12 mouse cellular contexts compared by ENCODE assay signal in the genomic region with DNA sequence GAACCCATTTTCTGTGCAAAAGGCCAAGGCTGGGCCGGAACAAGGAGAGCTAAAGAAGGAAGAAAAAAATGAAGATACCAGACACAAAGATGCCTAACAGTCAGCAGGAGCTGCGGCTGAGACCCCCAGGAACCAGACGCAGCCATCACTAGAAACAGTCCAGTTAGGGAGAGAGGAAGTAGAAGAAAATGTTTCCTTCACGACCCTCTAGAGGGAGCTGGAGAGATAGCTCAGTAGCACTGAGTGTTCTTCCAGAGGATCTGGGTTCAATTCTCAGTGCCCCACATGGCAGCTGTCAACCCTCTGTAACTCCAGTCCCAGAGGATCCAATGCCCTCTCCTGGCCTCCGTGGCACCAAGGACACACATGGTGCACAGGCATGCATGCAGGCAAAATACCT.
DNase-seq lines count a peak whose midpoint lies in the region; ATAC-seq lines count a peak whose summit lies in the region.
"Had no signal": no experiment of that assay in that cellular context is flagged by ENCODE, and none has a peak within 500 bp of the region (broad histone marks: within the 10 kb centered on the region; RNA-seq: fewer than 3 reads in every experiment).

No protein-coding gene starts in this region.

- H3K36me3 ChIP-seq in heart, embryonic 10.5 days = no peaks in the 10 kb centered on the region
- H3K36me3 ChIP-seq in midbrain, embryonic 10.5 days = no peaks in the 10 kb centered on the region
- no peaks in the 10 kb centered on the region for H3K36me3 ChIP-seq in midbrain, embryonic 15.5 days (replicated peaks)
- no peaks in the 10 kb centered on the region for H3K36me3 ChIP-seq in liver, embryonic 15.5 days (replicated peaks)
- H3K36me3 ChIP-seq in forebrain, embryonic 13.5 days (ENCODE audit: poor library complexity, severe bottlenecking) = no peaks in the 10 kb centered on the region
- H3K36me3 ChIP-seq: forebrain, embryonic 12.5 days; hindbrain, embryonic 13.5 days had no signal

- no peaks in the 10 kb centered on the region for H3K9me3 ChIP-seq in heart, embryonic 10.5 days
- H3K9me3 ChIP-seq in midbrain, embryonic 10.5 days (replicated peaks) = no peaks in the 10 kb centered on the region
- H3K9me3 ChIP-seq in midbrain, embryonic 15.5 days = no peaks in the 10 kb centered on the region
- H3K9me3 ChIP-seq in liver, embryonic 15.5 days (replicated peaks) = no peaks in the 10 kb centered on the region
- no peaks in the 10 kb centered on the region for H3K9me3 ChIP-seq in forebrain, embryonic 13.5 days (replicated peaks)
- H3K9me3 ChIP-seq: forebrain, embryonic 12.5 days; hindbrain, embryonic 13.5 days had no signal

- no peak overlapping the region for H3K9ac ChIP-seq in midbrain, embryonic 15.5 days
- H3K9ac ChIP-seq in liver, embryonic 15.5 days = no peak overlapping the region
- H3K9ac ChIP-seq in forebrain, embryonic 13.5 days = no peak overlapping the region
- H3K9ac ChIP-seq: forebrain, embryonic 12.5 days; hindbrain, embryonic 13.5 days had no signal

- ATAC-seq in midbrain, embryonic 15.5 days (replicated peaks) = no peak
- ATAC-seq in liver, embryonic 15.5 days (ENCODE audit: insufficient read depth) = no peak
- no peak for ATAC-seq in forebrain, embryonic 13.5 days
- ATAC-seq: midbrain, embryonic 16.5 days had no signal

- DNase-seq in heart, embryonic 10.5 days (ENCODE audit: low spot score) = no peak
- no peak for DNase-seq in heart, postnatal 25 days (ENCODE audit: low spot score)
- no peak for DNase-seq in midbrain, embryonic 10.5 days (ENCODE audit: low spot score)
- peak; percentile 24 to 28 for DNase-seq in thymus, postnatal 36 days
- DNase-seq in layer of hippocampus, postnatal 25 days (ENCODE audit: extremely low spot score in 1 of 2, low spot score in 1 of 2) = no peak
- DNase-seq: spleen, adult 18-20 months had no signal

- peaks cover 17% of the 10 kb centered on the region for H3K27me3 ChIP-seq in heart, embryonic 10.5 days (ENCODE audit: insufficient read depth, poor library complexity, severe bottlenecking)
- H3K27me3 ChIP-seq in midbrain, embryonic 10.5 days (ENCODE audit: low read depth, poor library complexity, severe bottlenecking) = 0 out of 2 replicates have a peak, but pooled peaks cover 6% of the 10 kb centered on the region
- no peaks in the 10 kb centered on the region for H3K27me3 ChIP-seq in midbrain, embryonic 15.5 days (replicated peaks)
- no peaks in the 10 kb centered on the region for H3K27me3 ChIP-seq in liver, embryonic 15.5 days
- no peaks in the 10 kb centered on the region for H3K27me3 ChIP-seq in forebrain, embryonic 13.5 days
- H3K27me3 ChIP-seq: forebrain, embryonic 12.5 days had no signal

- no peak overlapping the region for H3K4me3 ChIP-seq in heart, embryonic 10.5 days
- H3K4me3 ChIP-seq in midbrain, embryonic 10.5 days = no peak overlapping the region
- no peak overlapping the region for H3K4me3 ChIP-seq in midbrain, embryonic 15.5 days
- H3K4me3 ChIP-seq in liver, embryonic 15.5 days (replicated peaks) = no peak overlapping the region
- no peak overlapping the region for H3K4me3 ChIP-seq in forebrain, embryonic 13.5 days
- H3K4me3 ChIP-seq: forebrain, embryonic 12.5 days; hindbrain, embryonic 13.5 days had no signal

- H3K4me1 ChIP-seq in heart, embryonic 10.5 days = peaks cover 11% of the 10 kb centered on the region
- peaks cover 11% of the 10 kb centered on the region for H3K4me1 ChIP-seq in midbrain, embryonic 10.5 days
- H3K4me1 ChIP-seq in midbrain, embryonic 15.5 days = no peaks in the 10 kb centered on the region
- H3K4me1 ChIP-seq in liver, embryonic 15.5 days (replicated peaks) = peaks cover 4% of the 10 kb centered on the region; the same call in 1 of the 2 replicates
- H3K4me1 ChIP-seq in forebrain, embryonic 13.5 days = 0 out of 2 replicates have a peak, but pooled peaks cover 4% of the 10 kb centered on the region

- no peak overlapping the region for H3K4me2 ChIP-seq in midbrain, embryonic 15.5 days
- H3K4me2 ChIP-seq in liver, embryonic 15.5 days = no peak overlapping the region
- no peak overlapping the region for H3K4me2 ChIP-seq in forebrain, embryonic 13.5 days
- H3K4me2 ChIP-seq: forebrain, embryonic 12.5 days; hindbrain, embryonic 13.5 days had no signal

- H3K27ac ChIP-seq in heart, embryonic 10.5 days = peak overlapping the region; percentile 76
- H3K27ac ChIP-seq in midbrain, embryonic 10.5 days (replicated peaks) = 0 out of 2 replicates have a peak overlapping the region, but pooled peaks have one; percentile 33
- H3K27ac ChIP-seq in midbrain, embryonic 15.5 days = no peak overlapping the region
- peak overlapping the region; percentile 53; the same call in 1 of the 2 replicates for H3K27ac ChIP-seq in liver, embryonic 15.5 days (replicated peaks)
- no peak overlapping the region; the same call in 1 of the 2 replicates for H3K27ac ChIP-seq in forebrain, embryonic 13.5 days
- H3K27ac ChIP-seq: forebrain, embryonic 12.5 days; hindbrain, embryonic 13.5 days had no signal

- intact Hi-C loops in heart, postnatal 25 days (cut with DNase I) = no loop called here

- WGBS in heart, embryonic 10.5 days = 41% methylated on average over 5 of the region's 5 CpGs
- 63% methylated on average over 5 of the region's 5 CpGs for WGBS in midbrain, embryonic 10.5 days
- WGBS in midbrain, embryonic 15.5 days = 63% methylated on average over 5 of the region's 5 CpGs
- WGBS in liver, embryonic 15.5 days (ENCODE audit: insufficient replicate concordance) = 21% methylated on average over 5 of the region's 5 CpGs
- WGBS in forebrain, embryonic 13.5 days = 63% methylated on average over 5 of the region's 5 CpGs

Comparison
In these comparisons a context has a peak if more than half of its experiments do, and no peak if none do; other contexts are left out.
1. H3K27ac ChIP-seq: peak in heart, embryonic 10.5 days (single experiment), midbrain, embryonic 10.5 days (single experiment) and liver, embryonic 15.5 days (single experiment); none in midbrain, embryonic 15.5 days (single experiment) and forebrain, embryonic 13.5 days (single experiment).
2. DNase-seq: peak in thymus, postnatal 36 days (2 of 2); none in heart, embryonic 10.5 days (single experiment), heart, postnatal 25 days (single experiment), midbrain, embryonic 10.5 days (single experiment) and layer of hippocampus, postnatal 25 days (0 of 2).